Mouse (Mus musculus) stomach, embryonic 15.5 days (tissue): ENCODE measurements around the gene Hmgb1. TPM values are rescaled to one million over a fixed set of nuclear protein-coding genes. Genes with fewer than 3 reads are reported as not detected.

Experiments
- ATAC-seq: fragments of 200-750 bp; cut with Nextera tagmentation; 2 replicates; pipeline ENCODE4 v1.8.0; 2017; ENCODE audit warnings: low read depth, moderate number of reproducible peaks, moderate TSS enrichment; ENCODE audit not compliant: insufficient read depth, low FRiP score
- H3K27ac ChIP-seq: fragments of 300-500 bp; sonication (generic); 2 replicates; pipeline ENCODE4 v1.5.1; 2015; ENCODE audit warnings: mild to moderate bottlenecking, inconsistent platforms
- H3K27me3 ChIP-seq: fragments of 300-500 bp; sonication (generic); replicated peaks from 2 replicates; pipeline ENCODE4 v1.6.1; 2015; ENCODE audit warnings: inconsistent platforms
- H3K36me3 ChIP-seq: fragments of 300-500 bp; sonication (generic); 2 replicates; pipeline ENCODE4 v1.6.1; 2015; ENCODE audit warnings: inconsistent platforms
- H3K4me1 ChIP-seq: fragments of 300-500 bp; sonication (generic); 2 replicates; pipeline ENCODE4 v1.6.1; 2015; ENCODE audit warnings: inconsistent platforms
- H3K4me2 ChIP-seq: fragments of 300-500 bp; sonication (generic); 2 replicates; pipeline ENCODE4 v1.6.1; 2015; ENCODE audit warnings: mild to moderate bottlenecking, inconsistent platforms
- H3K4me3 ChIP-seq: fragments of 300-500 bp; sonication (generic); replicated peaks from 2 replicates; pipeline ENCODE4 v1.5.1; 2015; ENCODE audit warnings: inconsistent platforms
- H3K9ac ChIP-seq: fragments of 300-500 bp; sonication (generic); 2 replicates; pipeline ENCODE4 v1.6.1; 2015; ENCODE audit warnings: inconsistent platforms
- H3K9me3 ChIP-seq: fragments of 300-500 bp; sonication (generic); 2 replicates; pipeline ENCODE4 v1.6.1; 2016; ENCODE audit warnings: inconsistent platforms
- WGBS: fragments of 180-500 bp; shearing (Covaris S2); methylation state at CpG from one replicate; pipeline ENCODE4 v1.1.7; 2015; 5-methylcytosine and 5-hydroxymethylcytosine counted together
- polyA plus RNA-seq: library from polyadenylated mRNA; unstranded; fragments of >200 nt; fragmentation: Nextera tagmentation; extraction: Ambion mirVana; gene quantifications from 2 replicates; pipeline ENCODE4 v1.2.1, GENCODE M21; 2015

Hmgb1 gene
- polyA plus RNA-seq, 1 experiment from 2014 or later = 1,237 TPM

- no peak overlapping the region for H3K27ac ChIP-seq
- H3K27me3 ChIP-seq = no peaks in the 10 kb centered on the region
- H3K36me3 ChIP-seq = no peaks in the 10 kb centered on the region
- WGBS = 83% methylated on average over 4 of the region's 4 CpGs
- H3K9me3 ChIP-seq = no peaks in the 10 kb centered on the region
- H3K4me2 ChIP-seq = no peak overlapping the region
- no peak overlapping the region for H3K4me3 ChIP-seq
- H3K9ac ChIP-seq = no peak overlapping the region
- no peak for ATAC-seq
- no peaks in the 10 kb centered on the region for H3K4me1 ChIP-seq
Observed at GRCm38 (mm10) chr5:149092526-149092925, 91.8 kb downstream of the Hmgb1 start.

- Histone ChIP-seq H3K9ac (no peak overlapping the region), H3K27ac (no peak overlapping the region), H3K9me3 (no peaks in the 10 kb centered on the region), H3K27me3 (no peaks in the 10 kb centered on the region), H3K4me3 (no peak overlapping the region), H3K4me2 (no peak overlapping the region), H3K4me1 (no peaks in the 10 kb centered on the region), H3K36me3 (no peaks in the 10 kb centered on the region)
- 82% methylated on average over 14 of the region's 14 CpGs for WGBS
- ATAC-seq = no peak
Observed at GRCm38 (mm10) chr5:149091256-149091655, 93.0 kb downstream of the Hmgb1 start.

GRCm38 (mm10) chr5:149089860-149090259 lies 94.4 kb downstream of the Hmgb1 start:
- ATAC-seq = no peak
- Histone ChIP-seq H3K4me2 (no peak overlapping the region), H3K9ac (no peak overlapping the region), H3K27me3 (no peaks in the 10 kb centered on the region), H3K4me3 (no peak overlapping the region), H3K36me3 (no peaks in the 10 kb centered on the region), H3K9me3 (no peaks in the 10 kb centered on the region), H3K4me1 (no peaks in the 10 kb centered on the region), H3K27ac (no peak overlapping the region)
- 56% methylated on average over 2 of the region's 2 CpGs for WGBS

- no peak for ATAC-seq
- 83% methylated on average over 5 of the region's 5 CpGs for WGBS
- Histone ChIP-seq H3K27me3 (no peaks in the 10 kb centered on the region), H3K9me3 (no peaks in the 10 kb centered on the region), H3K4me3 (no peak overlapping the region), H3K27ac (no peak overlapping the region), H3K4me2 (no peak overlapping the region), H3K36me3 (no peaks in the 10 kb centered on the region), H3K9ac (no peak overlapping the region), H3K4me1 (no peaks in the 10 kb centered on the region)
Observed at GRCm38 (mm10) chr5:149089456-149089855, 94.8 kb downstream of the Hmgb1 start.

DNA sequence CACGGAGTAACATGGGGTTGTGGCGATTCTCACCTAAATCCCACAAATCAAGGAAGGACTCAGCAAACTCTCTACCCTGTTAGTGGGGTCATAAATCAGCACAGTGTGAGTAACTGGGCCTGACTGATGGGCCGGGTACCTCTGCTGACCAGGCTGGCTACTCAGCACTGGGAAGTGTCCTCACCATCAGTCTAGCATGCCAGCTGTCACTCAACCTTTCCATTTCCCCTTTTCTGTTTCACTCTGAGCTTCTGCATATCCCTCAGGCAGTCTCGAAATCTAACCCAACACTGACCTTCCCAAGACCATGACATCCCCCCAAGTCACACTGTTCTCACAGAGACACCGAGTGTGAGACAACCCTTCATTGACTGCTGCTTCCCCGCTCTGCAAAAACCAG lies 95.4 kb downstream of the Hmgb1 start:
- Histone ChIP-seq H3K9ac (no peak overlapping the region), H3K4me3 (no peak overlapping the region), H3K4me1 (no peaks in the 10 kb centered on the region), H3K36me3 (no peaks in the 10 kb centered on the region), H3K4me2 (no peak overlapping the region), H3K27me3 (no peaks in the 10 kb centered on the region), H3K9me3 (no peaks in the 10 kb centered on the region), H3K27ac (no peak overlapping the region)
- WGBS = 81% methylated on average over 6 of the region's 6 CpGs
- ATAC-seq = no peak

DNA sequence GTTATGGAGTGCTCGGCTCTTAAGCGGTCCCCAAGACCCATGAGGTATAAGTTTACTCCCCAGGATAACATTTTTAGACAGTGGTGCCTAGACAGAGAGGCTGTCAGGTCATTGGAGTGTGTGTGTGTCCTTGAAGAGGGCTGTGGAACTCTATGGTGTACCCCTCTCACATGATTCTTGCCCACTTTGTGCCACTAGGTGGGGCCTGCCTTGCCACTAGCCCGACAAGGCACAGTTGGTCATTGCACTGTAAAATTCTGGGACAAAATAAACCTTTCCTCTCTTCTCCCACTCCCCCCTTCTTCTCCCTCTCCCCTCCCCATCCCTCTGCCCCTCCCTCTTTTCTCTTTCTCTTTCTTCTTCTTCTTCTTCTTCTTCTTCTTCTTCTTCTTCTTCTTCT lies 96.1 kb downstream of the Hmgb1 start:
- Histone ChIP-seq H3K9ac (no peak overlapping the region), H3K9me3 (no peaks in the 10 kb centered on the region), H3K27ac (no peak overlapping the region), H3K36me3 (no peaks in the 10 kb centered on the region), H3K4me2 (no peak overlapping the region), H3K4me3 (no peak overlapping the region), H3K4me1 (no peaks in the 10 kb centered on the region), H3K27me3 (no peaks in the 10 kb centered on the region)
- WGBS = 71% methylated on average over 3 of the region's 3 CpGs
- no peak for ATAC-seq

DNA sequence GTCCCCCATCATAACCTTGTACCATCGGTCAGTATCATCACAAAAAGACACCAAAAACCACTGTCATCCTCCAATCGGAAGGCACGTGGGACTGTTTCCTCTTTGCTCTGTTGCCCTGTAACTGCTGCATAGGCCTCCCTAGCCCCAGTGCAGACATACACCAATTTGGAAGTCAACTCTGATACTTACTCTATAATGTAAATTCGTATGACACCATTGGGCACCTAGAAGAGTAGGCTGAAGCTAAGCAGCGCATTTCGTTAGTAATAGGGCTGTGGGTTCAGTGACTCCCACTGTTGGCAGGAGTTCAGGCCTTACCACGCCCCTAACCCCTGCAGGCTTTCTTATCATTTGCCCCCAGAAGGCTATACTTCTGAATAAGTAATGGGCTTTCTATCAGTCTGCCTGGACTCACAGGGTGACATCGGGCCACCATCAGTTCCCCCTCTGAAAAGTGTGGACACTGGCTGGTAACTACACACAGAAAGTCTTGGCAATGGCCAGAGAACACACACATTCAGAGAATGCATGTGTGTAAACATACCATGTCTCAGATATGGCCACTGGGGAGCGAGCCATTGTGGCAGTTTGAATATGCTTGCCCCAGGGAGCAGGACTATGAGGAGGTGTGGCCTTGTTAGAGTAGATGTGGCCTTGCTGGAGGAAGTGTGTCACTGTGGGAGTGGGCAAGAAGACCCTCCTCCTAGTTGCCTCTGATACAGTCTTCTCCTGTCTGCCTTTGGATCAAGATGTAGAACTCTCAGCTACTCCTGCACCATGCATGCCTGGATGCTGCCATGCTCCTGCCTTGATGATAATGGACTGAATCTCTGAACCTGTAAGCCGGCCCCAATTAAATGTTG lies 97.7 kb downstream of the Hmgb1 start:
- Histone ChIP-seq H3K4me3 (no peak overlapping the region), H3K4me1 (no peaks in the 10 kb centered on the region), H3K27me3 (no peaks in the 10 kb centered on the region), H3K27ac (no peak overlapping the region), H3K9me3 (no peaks in the 10 kb centered on the region), H3K36me3 (no peaks in the 10 kb centered on the region), H3K4me2 (no peak overlapping the region), H3K9ac (no peak overlapping the region)
- peak; percentile 66; the same call in 1 of the 2 replicates for ATAC-seq
- WGBS = 82% methylated on average over 10 of the region's 10 CpGs

DNA sequence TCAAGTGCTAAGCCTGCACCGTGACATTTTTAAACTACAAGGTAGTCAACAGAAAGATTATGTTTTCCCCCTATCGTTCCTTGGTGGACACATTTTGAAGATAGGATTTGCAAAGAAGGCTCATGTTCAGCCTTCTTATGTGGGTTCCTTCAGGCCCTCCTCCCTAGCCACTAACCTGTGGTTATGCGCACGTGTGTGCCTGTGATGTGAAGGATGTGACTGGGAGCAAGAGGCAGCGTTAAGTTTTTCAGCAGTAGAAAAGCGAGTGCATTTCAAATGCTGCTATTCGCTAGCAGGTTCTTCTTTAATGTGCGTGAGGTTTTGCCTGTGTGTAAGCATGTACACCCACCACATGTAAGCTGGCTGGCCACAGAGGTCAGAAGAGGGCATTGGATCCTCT lies 103.8 kb downstream of the Hmgb1 start:
- Histone ChIP-seq H3K4me2 (no peak overlapping the region), H3K4me3 (no peak overlapping the region), H3K9me3 (no peaks in the 10 kb centered on the region), H3K27ac (no peak overlapping the region), H3K27me3 (no peaks in the 10 kb centered on the region), H3K9ac (no peak overlapping the region), H3K36me3 (no peaks in the 10 kb centered on the region), H3K4me1 (peaks cover 11% of the 10 kb centered on the region; the same call in 1 of the 2 replicates)
- WGBS = 90% methylated on average over 8 of the region's 8 CpGs
- no peak for ATAC-seq

- ATAC-seq = no peak
- WGBS = 49% methylated on average over 7 of the region's 7 CpGs
- H3K27me3 ChIP-seq = no peaks in the 10 kb centered on the region
- no peak overlapping the region for H3K9ac ChIP-seq
- H3K4me3 ChIP-seq = no peak overlapping the region
- peaks cover 11% of the 10 kb centered on the region; the same call in 1 of the 2 replicates for H3K4me1 ChIP-seq
- peak overlapping the region; percentile 36 for H3K4me2 ChIP-seq
- H3K9me3 ChIP-seq = no peaks in the 10 kb centered on the region
- H3K27ac ChIP-seq = peak overlapping the region; percentile 19; the same call in 1 of the 2 replicates
- no peaks in the 10 kb centered on the region for H3K36me3 ChIP-seq
Observed at GRCm38 (mm10) chr5:149079758-149080150, 104.5 kb downstream of the Hmgb1 start.

- Histone ChIP-seq H3K36me3 (no peaks in the 10 kb centered on the region), H3K4me2 (peak overlapping the region; percentile 36), H3K27ac (peak overlapping the region; percentile 19; the same call in 1 of the 2 replicates), H3K27me3 (no peaks in the 10 kb centered on the region), H3K9me3 (no peaks in the 10 kb centered on the region), H3K9ac (no peak overlapping the region), H3K4me3 (no peak overlapping the region), H3K4me1 (peaks cover 11% of the 10 kb centered on the region; the same call in 1 of the 2 replicates)
- WGBS = 16% methylated on average over 18 of the region's 18 CpGs
- peak; percentile 35; the same call in 1 of the 2 replicates for ATAC-seq
Observed at GRCm38 (mm10) chr5:149079018-149079757, 105.1 kb downstream of the Hmgb1 start.

DNA sequence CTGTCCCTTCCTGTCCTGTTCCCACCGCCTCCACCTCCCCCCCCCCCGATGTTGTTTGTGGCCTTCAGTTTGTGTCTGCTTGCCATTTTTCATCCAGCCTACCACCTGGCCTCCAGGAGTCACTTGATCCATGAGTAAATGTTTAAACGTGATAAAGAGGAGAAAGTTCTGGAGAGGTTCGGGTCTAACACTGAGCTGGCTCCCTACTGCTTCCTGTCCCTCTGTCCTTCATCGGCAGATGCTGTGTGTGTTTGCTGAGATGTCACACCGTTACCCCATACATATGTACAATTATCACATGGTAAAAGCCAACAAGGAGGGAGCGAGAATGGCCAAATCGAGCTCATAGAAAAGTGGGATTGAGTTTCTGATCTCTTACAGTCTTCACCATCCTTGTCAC lies 107.2 kb downstream of the Hmgb1 start:
- Histone ChIP-seq H3K4me3 (no peak overlapping the region), H3K36me3 (no peaks in the 10 kb centered on the region), H3K9me3 (no peaks in the 10 kb centered on the region), H3K27me3 (no peaks in the 10 kb centered on the region), H3K4me2 (no peak overlapping the region), H3K4me1 (peaks cover 11% of the 10 kb centered on the region; the same call in 1 of the 2 replicates), H3K27ac (no peak overlapping the region), H3K9ac (no peak overlapping the region)
- WGBS = 70% methylated on average over 8 of the region's 8 CpGs
- no peak for ATAC-seq

DNA sequence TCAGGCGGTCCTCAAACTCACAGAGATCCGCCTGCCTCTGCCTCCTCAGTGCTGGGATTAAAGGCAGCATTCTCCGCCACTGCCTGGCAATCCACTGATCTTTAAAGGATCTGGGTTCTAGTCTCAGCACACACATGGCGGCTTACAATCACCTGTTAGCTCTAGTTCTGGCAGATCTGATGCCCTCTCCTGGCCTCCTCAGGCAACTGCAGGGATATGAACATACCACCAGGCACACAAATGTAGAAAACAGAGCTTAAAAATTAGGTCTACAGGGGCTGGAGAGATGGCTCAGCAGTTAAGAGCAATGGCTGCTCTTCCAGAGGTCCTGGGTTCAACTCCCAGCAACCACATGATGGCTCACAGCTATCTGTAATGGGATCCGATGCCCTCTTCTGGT lies 112.7 kb downstream of the Hmgb1 start:
- H3K9me3 ChIP-seq = no peaks in the 10 kb centered on the region
- no peak overlapping the region for H3K4me2 ChIP-seq
- no peaks in the 10 kb centered on the region for H3K27me3 ChIP-seq
- H3K4me3 ChIP-seq = no peak overlapping the region
- no peaks in the 10 kb centered on the region for H3K4me1 ChIP-seq
- no peaks in the 10 kb centered on the region for H3K36me3 ChIP-seq
- 98% methylated on average over 5 of the region's 5 CpGs for WGBS
- ATAC-seq = no peak
- no peak overlapping the region for H3K27ac ChIP-seq
- H3K9ac ChIP-seq = no peak overlapping the region
